Mouse (Mus musculus): ENCODE results near the gene Cdx2. TPM values are rescaled to one million over a fixed set of nuclear protein-coding genes. Genes with fewer than 3 reads are reported as not detected.

The Cdx2 gene
- polyA plus RNA-seq, 1 experiment = not detected

DNA sequence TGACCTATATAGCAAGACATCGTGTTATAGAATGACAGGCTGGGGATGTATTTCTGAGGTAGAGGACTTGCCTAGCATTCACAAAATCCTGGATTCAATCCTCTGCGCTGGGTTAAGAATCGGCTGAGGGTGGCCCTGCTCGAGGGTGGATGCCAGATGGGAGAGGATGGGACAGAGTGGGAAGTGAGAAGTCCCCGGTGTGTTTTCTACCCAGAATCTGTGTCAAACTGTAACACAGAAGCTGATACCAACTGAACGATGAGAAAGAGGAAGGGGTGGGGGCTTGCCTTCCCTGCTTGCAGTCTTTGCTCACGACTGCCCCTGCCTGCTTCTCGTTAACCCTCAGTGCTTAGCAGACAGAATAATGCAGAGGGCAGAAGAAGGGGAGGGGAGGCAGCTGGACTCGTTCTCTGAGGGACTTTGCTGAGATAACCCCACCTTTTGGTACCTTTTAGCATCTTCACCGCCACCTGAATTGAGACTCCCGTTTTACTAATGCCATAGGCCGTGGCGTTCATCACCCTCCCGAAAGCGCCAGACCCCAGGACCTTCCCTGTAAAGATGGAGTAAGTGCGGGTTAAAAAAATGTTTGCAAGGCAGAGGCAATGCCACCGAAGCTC is 47.2 kb upstream of the Cdx2 start:
- Histone ChIP-seq H3K4me2 (ENCODE audit: low read depth) (no peak overlapping the region), H3K4me3 (no peak overlapping the region), H3K79me2 (ENCODE audit: control insufficient read depth, insufficient read depth) (no peaks in the 10 kb centered on the region), H3K27me3 (ENCODE audit: control insufficient read depth, insufficient read depth, insufficient read length) (no peaks in the 10 kb centered on the region), H3K36me3 (ENCODE audit: control insufficient read depth, insufficient read depth) (no peaks in the 10 kb centered on the region), H3ac (ENCODE audit: control insufficient read depth, insufficient read length) (no peak overlapping the region)
- TF ChIP-seq E2F4 (IDR thresholded peaks at IDR 0.05; ENCODE audit: insufficient read depth) = no peak
- TF ChIP-seq REST (IDR thresholded peaks at IDR 0.05; ENCODE audit: insufficient read depth, insufficient read length) = no peak
- TF ChIP-seq POLR2A (IDR thresholded peaks at IDR 0.05; ENCODE audit: insufficient read length, low read depth) = no peak
- no peak for TF ChIP-seq MAX (IDR thresholded peaks at IDR 0.05; ENCODE audit: low read depth)
- TF ChIP-seq TCF3 (IDR thresholded peaks at IDR 0.05; ENCODE audit: insufficient read length, low read depth) = no peak
- TF ChIP-seq MYOG (IDR thresholded peaks at IDR 0.05; ENCODE audit: control insufficient read depth in 1 of 3, insufficient read depth in 1 of 3, insufficient read length in 2 of 3, low read depth in 2 of 3) = no peak
- TF ChIP-seq TCF12 (IDR thresholded peaks at IDR 0.05; ENCODE audit: insufficient read depth, poor library complexity, severe bottlenecking) = no peak
- no peak for TF ChIP-seq POLR2AphosphoS2 (IDR thresholded peaks at IDR 0.05; ENCODE audit: insufficient read length, low read depth)
- no peak for TF ChIP-seq SRF (IDR thresholded peaks at IDR 0.05; ENCODE audit: control insufficient read depth, insufficient read length, low read depth)
- TF ChIP-seq MYOD1 (IDR thresholded peaks at IDR 0.05; ENCODE audit: control insufficient read depth in 1 of 3, insufficient read length in 2 of 3, low read depth in 2 of 3) = no peak
- no peak for TF ChIP-seq USF1 (IDR thresholded peaks at IDR 0.05; ENCODE audit: low read depth)
- no peak for TF ChIP-seq CEBPB (IDR thresholded peaks at IDR 0.05; ENCODE audit: insufficient read depth, poor library complexity, severe bottlenecking)

- TF ChIP-seq TCF3 (IDR thresholded peaks at IDR 0.05; ENCODE audit: insufficient read length, low read depth) (no peak), MYOD1 (IDR thresholded peaks at IDR 0.05; ENCODE audit: control insufficient read depth in 1 of 3, insufficient read length in 2 of 3, low read depth in 2 of 3) (no peak), REST (IDR thresholded peaks at IDR 0.05; ENCODE audit: insufficient read depth, insufficient read length) (no peak), POLR2A (IDR thresholded peaks at IDR 0.05; ENCODE audit: insufficient read length, low read depth) (no peak), POLR2AphosphoS2 (IDR thresholded peaks at IDR 0.05; ENCODE audit: insufficient read length, low read depth) (no peak), E2F4 (IDR thresholded peaks at IDR 0.05; ENCODE audit: insufficient read depth) (no peak), CEBPB (IDR thresholded peaks at IDR 0.05; ENCODE audit: insufficient read depth, poor library complexity, severe bottlenecking) (no peak), USF1 (IDR thresholded peaks at IDR 0.05; ENCODE audit: low read depth) (no peak), TCF12 (IDR thresholded peaks at IDR 0.05; ENCODE audit: insufficient read depth, poor library complexity, severe bottlenecking) (no peak), MAX (IDR thresholded peaks at IDR 0.05; ENCODE audit: low read depth) (no peak), SRF (IDR thresholded peaks at IDR 0.05; ENCODE audit: control insufficient read depth, insufficient read length, low read depth) (no peak), MYOG (IDR thresholded peaks at IDR 0.05; ENCODE audit: control insufficient read depth in 1 of 3, insufficient read depth in 1 of 3, insufficient read length in 2 of 3, low read depth in 2 of 3) (no peak)
- H3ac ChIP-seq (ENCODE audit: control insufficient read depth, insufficient read length) = no peak overlapping the region
- H3K4me2 ChIP-seq (ENCODE audit: low read depth) = no peak overlapping the region
- H3K4me3 ChIP-seq = no peak overlapping the region
- no peaks in the 10 kb centered on the region for H3K79me2 ChIP-seq (ENCODE audit: control insufficient read depth, insufficient read depth)
- H3K36me3 ChIP-seq (ENCODE audit: control insufficient read depth, insufficient read depth) = no peaks in the 10 kb centered on the region
- H3K27me3 ChIP-seq (ENCODE audit: control insufficient read depth, insufficient read depth, insufficient read length) = no peaks in the 10 kb centered on the region
Measured at GRCm38 (mm10) chr5:147351931-147352330, 44.9 kb upstream of the Cdx2 start.

GRCm38 (mm10) chr5:147345981-147346380 is 38.9 kb upstream of the Cdx2 start:
- H3K4me2 ChIP-seq (ENCODE audit: low read depth) = no peak overlapping the region
- no peak overlapping the region for H3K4me3 ChIP-seq
- TF ChIP-seq MYOG (IDR thresholded peaks at IDR 0.05; ENCODE audit: control insufficient read depth in 1 of 3, insufficient read depth in 1 of 3, insufficient read length in 2 of 3, low read depth in 2 of 3) = no peak
- no peak for TF ChIP-seq POLR2AphosphoS2 (IDR thresholded peaks at IDR 0.05; ENCODE audit: insufficient read length, low read depth)
- no peak for TF ChIP-seq MAX (IDR thresholded peaks at IDR 0.05; ENCODE audit: low read depth)
- no peak for TF ChIP-seq REST (IDR thresholded peaks at IDR 0.05; ENCODE audit: insufficient read depth, insufficient read length)
- no peak for TF ChIP-seq CEBPB (IDR thresholded peaks at IDR 0.05; ENCODE audit: insufficient read depth, poor library complexity, severe bottlenecking)
- TF ChIP-seq E2F4 (IDR thresholded peaks at IDR 0.05; ENCODE audit: insufficient read depth) = no peak
- no peak for TF ChIP-seq USF1 (IDR thresholded peaks at IDR 0.05; ENCODE audit: low read depth)
- no peak for TF ChIP-seq MYOD1 (IDR thresholded peaks at IDR 0.05; ENCODE audit: control insufficient read depth in 1 of 3, insufficient read length in 2 of 3, low read depth in 2 of 3)
- TF ChIP-seq SRF (IDR thresholded peaks at IDR 0.05; ENCODE audit: control insufficient read depth, insufficient read length, low read depth) = no peak
- TF ChIP-seq POLR2A (IDR thresholded peaks at IDR 0.05; ENCODE audit: insufficient read length, low read depth) = no peak
- no peak for TF ChIP-seq TCF12 (IDR thresholded peaks at IDR 0.05; ENCODE audit: insufficient read depth, poor library complexity, severe bottlenecking)
- TF ChIP-seq TCF3 (IDR thresholded peaks at IDR 0.05; ENCODE audit: insufficient read length, low read depth) = no peak
- H3K36me3 ChIP-seq (ENCODE audit: control insufficient read depth, insufficient read depth) = no peaks in the 10 kb centered on the region
- no peaks in the 10 kb centered on the region for H3K79me2 ChIP-seq (ENCODE audit: control insufficient read depth, insufficient read depth)
- H3K27me3 ChIP-seq (ENCODE audit: control insufficient read depth, insufficient read depth, insufficient read length) = peaks cover 7% of the 10 kb centered on the region
- no peak overlapping the region for H3ac ChIP-seq (ENCODE audit: control insufficient read depth, insufficient read length)

- no peaks in the 10 kb centered on the region for H3K36me3 ChIP-seq (ENCODE audit: control insufficient read depth, insufficient read depth)
- H3K4me3 ChIP-seq = no peak overlapping the region
- TF ChIP-seq TCF12 (IDR thresholded peaks at IDR 0.05; ENCODE audit: insufficient read depth, poor library complexity, severe bottlenecking) (no peak), MYOD1 (IDR thresholded peaks at IDR 0.05; ENCODE audit: control insufficient read depth in 1 of 3, insufficient read length in 2 of 3, low read depth in 2 of 3) (no peak), E2F4 (IDR thresholded peaks at IDR 0.05; ENCODE audit: insufficient read depth) (no peak), TCF3 (IDR thresholded peaks at IDR 0.05; ENCODE audit: insufficient read length, low read depth) (no peak), USF1 (IDR thresholded peaks at IDR 0.05; ENCODE audit: low read depth) (no peak)
- peaks cover 7% of the 10 kb centered on the region for H3K27me3 ChIP-seq (ENCODE audit: control insufficient read depth, insufficient read depth, insufficient read length)
- H3ac ChIP-seq (ENCODE audit: control insufficient read depth, insufficient read length) = no peak overlapping the region
- no peak overlapping the region for H3K4me2 ChIP-seq (ENCODE audit: low read depth)
- H3K79me2 ChIP-seq (ENCODE audit: control insufficient read depth, insufficient read depth) = no peaks in the 10 kb centered on the region
Measured at GRCm38 (mm10) chr5:147343904-147344303, 36.8 kb upstream of the Cdx2 start.
